Mouse (Mus musculus): ENCODE results near the gene Prok2. TPM values are rescaled to one million over a fixed set of nuclear protein-coding genes. Genes with fewer than 3 reads are reported as not detected.

Prok2 gene
- polyA plus RNA-seq, 1 experiment from 2014 or later = not detected

DNA sequence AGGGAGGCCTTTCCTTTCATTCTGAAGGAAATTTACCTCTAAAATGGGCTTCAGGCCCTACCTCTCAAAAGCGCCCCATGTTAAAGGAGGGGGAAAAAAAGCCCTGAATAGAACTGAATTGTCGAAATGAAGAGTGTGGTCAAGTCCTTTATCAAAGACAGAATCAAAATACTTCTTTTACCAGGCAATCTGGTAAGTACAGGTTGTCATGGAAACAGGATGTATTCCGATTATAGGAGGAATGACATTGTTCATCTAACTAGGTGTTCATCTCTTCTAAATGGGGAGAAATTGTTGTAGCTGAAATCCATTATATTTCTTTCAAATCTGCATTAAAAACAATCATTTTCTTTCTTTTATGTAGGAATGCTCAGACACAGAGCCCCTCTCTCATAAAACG is 51.7 kb downstream of the Prok2 start:
- no peaks in the 10 kb centered on the region for H3K36me3 ChIP-seq (ENCODE audit: inconsistent target)
- WGBS (ENCODE audit: missing documents) = 91% methylated on average over 4 of the region's 4 CpGs
- no peaks in the 10 kb centered on the region for H3K79me2 ChIP-seq (ENCODE audit: inconsistent target)
- no peak overlapping the region for H3K27ac ChIP-seq
- no peak overlapping the region for H3K4me3 ChIP-seq (ENCODE audit: inconsistent target)

DNA sequence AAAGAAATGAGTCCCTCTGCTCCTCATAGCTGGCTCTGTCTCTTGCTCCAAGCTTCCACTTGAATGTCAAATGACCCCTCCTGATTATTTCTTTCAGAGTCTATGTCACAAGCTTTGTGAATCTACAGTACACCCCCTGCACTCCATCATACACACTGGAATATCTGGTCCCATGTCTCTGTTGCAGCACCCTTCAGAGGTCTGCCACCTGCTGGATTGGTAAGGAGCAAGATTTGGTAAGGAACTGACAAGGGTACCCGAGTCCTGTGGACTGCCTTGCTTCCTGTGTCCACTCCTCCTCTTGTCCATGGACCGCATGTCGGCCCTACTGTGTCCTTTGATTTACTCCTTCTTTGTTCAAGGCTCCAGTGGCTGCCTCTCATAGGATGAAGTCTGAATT is 54.4 kb downstream of the Prok2 start:
- H3K36me3 ChIP-seq (ENCODE audit: inconsistent target) = no peaks in the 10 kb centered on the region
- no peaks in the 10 kb centered on the region for H3K79me2 ChIP-seq (ENCODE audit: inconsistent target)
- H3K4me3 ChIP-seq (ENCODE audit: inconsistent target) = no peak overlapping the region
- 61% methylated on average over 3 of the region's 3 CpGs for WGBS (ENCODE audit: missing documents)
- no peak overlapping the region for H3K27ac ChIP-seq

DNA sequence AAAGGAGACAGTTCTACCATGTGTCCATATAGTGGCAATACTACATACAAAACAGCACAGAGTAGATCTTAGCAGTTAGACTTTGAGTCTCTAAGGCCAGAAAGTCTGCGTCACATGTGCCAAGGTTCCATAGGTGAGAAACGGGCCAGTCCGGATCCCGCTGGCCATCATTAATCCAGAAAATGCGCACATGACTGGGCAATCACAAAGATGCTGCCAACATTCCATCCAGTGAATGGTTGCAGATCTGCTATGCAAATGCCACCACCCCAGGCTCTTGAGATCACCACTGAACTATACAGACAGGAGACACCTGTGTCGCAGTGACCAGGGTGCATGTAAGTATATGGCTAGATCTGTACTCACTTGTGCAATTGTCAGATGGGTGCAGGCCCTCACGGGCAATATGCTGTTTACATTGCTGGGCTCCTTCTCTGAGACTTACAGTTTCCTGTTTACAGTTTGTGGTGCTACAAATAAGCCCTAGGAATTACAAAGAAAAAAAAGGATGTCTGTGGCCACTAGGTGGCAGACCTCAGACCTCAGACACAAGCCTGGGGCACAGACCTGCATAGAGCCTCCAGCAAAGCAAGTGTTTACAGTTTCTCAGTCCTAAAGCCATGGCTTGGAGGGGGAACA is 55.6 kb downstream of the Prok2 start:
- no peak overlapping the region for H3K4me3 ChIP-seq (ENCODE audit: inconsistent target)
- no peak overlapping the region for H3K27ac ChIP-seq
- no peaks in the 10 kb centered on the region for H3K79me2 ChIP-seq (ENCODE audit: inconsistent target)
- 84% methylated on average over 7 of the region's 7 CpGs for WGBS (ENCODE audit: missing documents)
- H3K36me3 ChIP-seq (ENCODE audit: inconsistent target) = no peaks in the 10 kb centered on the region

DNA sequence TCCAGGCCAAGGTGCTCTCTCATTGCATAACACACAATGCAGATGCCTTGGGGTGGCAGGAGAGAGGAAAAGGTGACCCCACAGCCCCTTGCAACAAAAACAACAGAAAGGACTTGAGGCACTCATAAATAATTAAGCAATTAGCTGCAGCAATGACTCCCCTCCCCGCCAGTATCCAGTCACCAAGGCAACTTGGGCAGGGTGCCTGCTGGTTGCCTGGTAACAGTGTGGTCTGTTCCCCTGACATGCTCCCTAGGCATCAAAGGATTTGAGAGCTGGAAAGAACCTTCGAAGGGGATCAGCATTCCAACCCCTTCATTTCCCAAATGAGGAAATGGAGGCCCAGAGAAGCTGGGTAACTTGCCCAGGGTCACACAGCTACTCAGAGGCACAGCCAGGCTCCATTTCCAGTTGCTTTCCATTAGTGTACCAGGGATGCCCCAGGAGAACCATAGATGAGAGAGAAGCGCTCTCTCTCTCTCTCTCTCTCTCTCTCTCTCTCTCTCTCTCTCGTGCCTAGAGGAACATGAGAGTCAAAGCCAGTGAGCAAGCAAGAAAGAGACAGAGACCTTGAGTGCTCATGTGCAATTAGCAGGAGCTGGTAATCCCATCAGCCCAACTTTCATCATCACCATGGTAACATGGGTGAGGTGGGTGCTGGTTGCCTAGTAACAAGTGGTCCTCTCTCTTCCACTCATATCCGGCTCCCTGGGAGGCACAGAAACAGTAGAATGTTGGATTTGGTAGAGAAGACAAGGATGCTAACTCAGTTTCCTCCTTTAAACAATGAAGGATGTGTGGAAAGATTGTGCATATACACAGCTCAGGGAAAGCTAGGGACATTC is 56.5 kb downstream of the Prok2 start:
- WGBS (ENCODE audit: missing documents) = 84% methylated on average over 4 of the region's 5 CpGs
- Histone ChIP-seq H3K27ac (no peak overlapping the region), H3K79me2 (ENCODE audit: inconsistent target) (peaks cover 7% of the 10 kb centered on the region), H3K36me3 (ENCODE audit: inconsistent target) (no peaks in the 10 kb centered on the region), H3K4me3 (ENCODE audit: inconsistent target) (no peak overlapping the region)

DNA sequence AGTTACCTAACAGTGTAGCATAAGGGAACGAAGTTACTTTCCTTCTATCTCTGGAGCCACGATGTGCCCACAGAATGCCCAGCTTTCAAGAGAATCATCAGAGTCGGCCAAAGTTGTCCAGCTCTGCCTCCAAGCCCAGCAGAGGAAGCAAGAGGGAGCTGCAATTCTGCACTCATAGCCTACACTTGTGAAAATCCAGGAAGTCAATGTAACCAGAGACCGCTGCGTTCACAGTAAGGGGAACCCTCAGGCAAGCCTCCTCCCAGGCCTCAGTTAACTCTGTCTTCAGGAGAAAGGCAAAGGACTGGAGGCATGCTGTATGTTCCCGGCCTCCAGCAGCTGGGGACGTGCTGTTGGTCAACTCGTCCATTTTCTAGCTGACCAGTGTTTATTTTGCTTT is 58.9 kb downstream of the Prok2 start:
- 3% methylated on average over 8 of the region's 8 CpGs for WGBS (ENCODE audit: missing documents)
- peak overlapping the region; percentile 57 for H3K4me3 ChIP-seq (ENCODE audit: inconsistent target)
- H3K79me2 ChIP-seq (ENCODE audit: inconsistent target) = peaks cover 31% of the 10 kb centered on the region
- no peaks in the 10 kb centered on the region for H3K36me3 ChIP-seq (ENCODE audit: inconsistent target)
- H3K27ac ChIP-seq = peak overlapping the region; percentile 59

DNA sequence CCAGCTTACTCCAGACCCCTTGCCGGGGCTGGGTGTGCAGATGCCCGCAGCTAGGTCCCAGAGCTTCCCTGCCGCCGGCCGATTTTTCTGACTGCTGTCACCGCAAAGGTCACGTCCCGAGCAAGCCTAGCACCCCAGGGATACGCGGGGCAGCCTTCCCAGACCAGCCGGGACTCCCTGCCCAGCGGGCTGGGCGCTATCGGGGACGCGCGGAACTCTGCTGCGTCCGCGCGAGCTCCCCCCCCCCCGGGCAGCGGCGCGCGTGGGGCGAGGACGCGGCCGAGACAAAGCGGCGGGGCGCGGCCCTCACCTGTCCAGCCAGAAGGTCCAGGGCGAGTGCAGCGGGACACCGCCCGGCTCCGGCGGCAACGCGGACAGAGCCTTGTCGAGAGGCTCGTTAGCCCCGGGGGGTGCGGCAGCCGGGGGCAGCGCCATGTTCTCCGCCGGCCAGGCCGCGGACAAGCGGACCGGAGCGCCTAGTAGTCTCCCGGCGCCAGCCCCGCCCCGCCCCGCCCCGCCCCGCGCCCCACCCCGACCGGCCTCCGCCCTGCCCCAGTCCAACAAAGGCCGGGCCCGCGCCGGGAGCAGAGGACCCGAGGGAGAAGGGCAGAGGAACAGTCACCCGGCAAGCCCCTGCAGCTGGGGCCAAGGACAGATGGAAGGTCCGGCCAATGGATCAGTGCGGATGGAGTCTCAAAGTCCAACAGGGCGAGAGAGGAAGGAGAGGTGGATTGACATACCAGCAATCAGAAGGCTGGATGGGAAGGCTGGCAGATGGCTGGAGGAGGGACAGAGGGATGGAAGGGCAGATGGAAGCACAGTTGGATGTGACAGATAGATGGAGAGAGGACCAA is 59.6 kb downstream of the Prok2 start, which contains the start of the genes Eif4e3 and Gm20696:
TSS of gene Eif4e3 (minus strand) at position 454 of the 854 bp plus-strand sequence.
TSS of gene Gm20696 (minus strand) at position 480 of the 854 bp plus-strand sequence.
- Histone ChIP-seq H3K4me3 (ENCODE audit: inconsistent target) (peak within 1 kb of the TSS; percentile 73), H3K79me2 (ENCODE audit: inconsistent target) (peaks cover 38% of the 10 kb centered on the region), H3K27ac (peak within 1 kb of the TSS; percentile 59), H3K36me3 (ENCODE audit: inconsistent target) (no peaks in the 10 kb centered on the region)
- WGBS (ENCODE audit: missing documents) = under 1% methylated on average over 69 of the region's 75 CpGs

DNA sequence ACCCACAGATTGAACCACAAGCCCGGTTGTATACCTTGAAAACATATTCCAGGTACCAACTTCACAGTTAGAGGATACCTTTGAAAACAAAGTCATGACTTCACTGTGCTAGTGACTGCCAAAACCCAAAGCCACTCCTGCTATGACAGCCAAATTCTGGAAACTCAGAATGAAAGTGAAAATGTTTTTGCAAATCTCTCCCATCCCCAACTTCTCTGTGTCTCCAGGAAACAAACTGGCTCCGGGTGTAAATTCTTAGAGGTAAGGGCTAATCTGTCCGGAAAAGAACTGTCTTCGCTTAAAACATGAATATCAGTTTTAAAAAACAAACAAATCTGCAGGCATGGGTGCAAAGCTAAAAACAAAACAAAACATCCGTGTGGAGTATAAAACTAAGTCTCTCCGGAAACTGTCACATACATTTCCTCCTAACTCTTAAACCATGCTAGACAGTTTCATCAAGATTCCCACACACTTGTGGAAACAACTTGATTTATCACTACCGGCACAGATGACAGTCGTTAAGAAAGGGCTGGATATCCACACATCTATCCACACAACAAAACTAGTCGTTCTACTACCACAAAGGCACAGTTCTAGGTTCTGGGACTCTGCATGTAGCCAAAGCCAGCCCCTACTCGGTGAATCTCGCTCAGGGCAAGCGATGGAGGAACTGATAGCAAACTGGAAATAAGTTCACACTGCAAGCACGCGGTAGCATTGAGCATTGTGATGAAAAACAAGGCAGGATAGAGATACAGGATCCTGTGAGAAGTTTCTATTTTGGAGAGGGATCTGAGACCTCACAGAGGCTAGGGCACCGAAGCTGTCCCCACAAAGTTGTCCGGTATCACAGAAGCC is 60.5 kb downstream of the Prok2 start:
- no peaks in the 10 kb centered on the region for H3K36me3 ChIP-seq (ENCODE audit: inconsistent target)
- peak overlapping the region; percentile 73 for H3K4me3 ChIP-seq (ENCODE audit: inconsistent target)
- H3K79me2 ChIP-seq (ENCODE audit: inconsistent target) = peaks cover 47% of the 10 kb centered on the region
- peak overlapping the region; percentile 47 for H3K27ac ChIP-seq
- 7% methylated on average over 16 of the region's 16 CpGs for WGBS (ENCODE audit: missing documents)

DNA sequence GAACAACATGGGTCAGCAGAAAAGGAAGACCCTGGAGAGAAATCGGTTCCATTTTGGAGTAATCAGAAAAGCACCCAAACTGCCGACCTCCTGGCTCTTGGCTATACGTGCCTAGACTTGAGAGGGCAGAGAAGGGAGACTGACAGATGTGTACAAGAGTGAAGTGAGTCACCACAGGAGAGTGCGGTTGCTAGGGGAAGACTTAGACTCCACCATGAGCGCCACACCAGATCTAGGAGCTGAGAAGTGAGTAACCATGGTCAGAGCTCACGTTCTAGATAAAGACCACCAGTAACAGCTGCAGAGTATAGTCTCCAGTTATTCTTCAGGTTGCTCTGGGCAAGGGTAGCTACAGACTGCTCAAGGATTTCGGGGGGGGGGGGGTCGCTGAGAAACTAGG is 63.0 kb downstream of the Prok2 start:
- 92% methylated on average over 8 of the region's 8 CpGs for WGBS (ENCODE audit: missing documents)
- Histone ChIP-seq H3K79me2 (ENCODE audit: inconsistent target) (peaks cover 71% of the 10 kb centered on the region), H3K4me3 (ENCODE audit: inconsistent target) (no peak overlapping the region), H3K27ac (no peak overlapping the region), H3K36me3 (ENCODE audit: inconsistent target) (no peaks in the 10 kb centered on the region)

Other genes with a start within 250 kb of the Prok2 start
- gene Foxp1, start 203.7 kb downstream of the Prok2 start, polyA plus RNA-seq (2018) = 33.2 to 38.9 TPM (median 36.0 TPM) in 3 replicates
- gene Eif4e3, start 59.6 kb downstream of the Prok2 start, polyA plus RNA-seq (2018) = 20.9 to 25.3 TPM (median 21.1 TPM) in 3 replicates
- 0.03 to 0.27 TPM in 2 of 3 replicates, not detected in the other for gene Gm20696, start 59.6 kb downstream of the Prok2 start, polyA plus RNA-seq (2018)
- not detected in 3 replicates for gene Gpr27, start 33.7 kb downstream of the Prok2 start, polyA plus RNA-seq (2018)

Measured in macrophage (primary cell).